Mouse (Mus musculus): ENCODE results near the gene Emc9. TPM values are rescaled to one million over a fixed set of nuclear protein-coding genes. Genes with fewer than 3 reads are reported as not detected.

Gene Emc9
- polyA plus RNA-seq, 1 experiment from 2014 or later: 16.6 TPM

DNA sequence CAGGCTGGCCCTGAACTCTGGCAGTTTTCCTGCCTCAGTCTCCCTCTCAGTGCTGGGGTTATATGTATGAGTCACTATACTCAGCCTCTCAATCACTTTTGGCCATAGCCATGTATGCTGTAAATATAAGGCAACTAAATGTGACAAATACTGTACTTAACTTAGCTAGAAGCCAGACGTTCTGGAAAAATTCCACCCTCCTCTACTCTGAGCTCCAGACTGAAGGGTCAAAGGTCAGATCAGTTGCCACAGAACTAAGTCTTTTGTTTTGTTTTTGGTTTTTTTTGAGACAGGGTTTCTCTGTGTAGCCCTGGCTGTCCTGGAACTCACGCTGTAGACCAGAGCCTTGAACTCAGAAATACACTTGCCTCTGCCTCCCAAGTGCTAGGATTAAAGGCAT, 30.8 kb upstream of the Emc9 start:
- Histone ChIP-seq H3K36me3 (ENCODE audit: insufficient read depth, low read length) (no peaks in the 10 kb centered on the region), H3K4me1 (replicated peaks; ENCODE audit: insufficient read depth, low read length) (no peaks in the 10 kb centered on the region), H3K9me3 (replicated peaks; ENCODE audit: low read length) (no peaks in the 10 kb centered on the region), H3K4me2 (ENCODE audit: low read length) (no peak overlapping the region), H3K27ac (no peak overlapping the region), H3K9ac (ENCODE audit: low read depth, low read length) (no peak overlapping the region), H3K27me3 (ENCODE audit: insufficient read depth, low read length) (no peaks in the 10 kb centered on the region), H3K4me3 (replicated peaks; ENCODE audit: low read depth, low read length) (no peak overlapping the region)
- ATAC-seq (replicated peaks; ENCODE audit: low FRiP score, low read depth): no peak
- no peak for TF ChIP-seq CTCF (IDR thresholded peaks at IDR 0.05; ENCODE audit: low read depth)
- WGBS: 32% methylated on average over 2 of the region's 2 CpGs
- DNase-seq (ENCODE audit: low spot score): peak; percentile 21

DNA sequence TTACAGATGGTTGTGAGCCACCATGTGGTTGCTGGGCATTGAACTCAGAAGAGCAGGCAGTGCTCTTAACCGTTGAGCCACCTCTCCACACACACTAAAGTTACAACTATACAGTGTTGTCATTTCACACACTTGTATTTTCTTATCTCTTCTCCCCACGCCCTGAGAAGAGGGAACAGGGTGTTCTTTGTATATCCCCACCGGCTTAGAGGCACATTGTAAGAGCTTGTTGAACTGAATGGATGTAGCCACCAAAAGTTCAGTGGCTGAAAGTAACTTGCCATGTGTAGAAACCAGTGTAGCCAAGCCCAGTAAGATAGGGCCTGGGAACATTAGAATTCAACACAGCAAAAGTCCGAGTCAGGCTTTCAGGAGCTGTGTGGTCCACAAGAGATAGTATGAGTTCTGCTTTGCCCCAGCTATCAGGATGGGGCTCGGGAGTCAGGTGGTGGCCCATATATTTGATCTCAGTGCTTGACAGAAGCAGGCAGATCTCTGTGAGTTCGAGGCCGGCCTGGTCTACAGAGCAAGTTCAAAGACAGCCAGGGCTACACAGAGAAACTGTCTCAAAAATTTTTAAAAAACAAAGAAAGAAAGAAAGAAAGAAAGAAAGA, 29.6 kb upstream of the Emc9 start:
- H3K27me3 ChIP-seq (ENCODE audit: insufficient read depth, low read length): no peaks in the 10 kb centered on the region
- DNase-seq (ENCODE audit: low spot score) (no peak), ATAC-seq (replicated peaks; ENCODE audit: low FRiP score, low read depth) (no peak)
- H3K9ac ChIP-seq (ENCODE audit: low read depth, low read length): no peak overlapping the region
- no peak for TF ChIP-seq CTCF (IDR thresholded peaks at IDR 0.05; ENCODE audit: low read depth)
- WGBS: 87% methylated on average over 7 of the region's 7 CpGs
- no peak overlapping the region for H3K27ac ChIP-seq
- H3K4me3 ChIP-seq (replicated peaks; ENCODE audit: low read depth, low read length): no peak overlapping the region
- H3K36me3 ChIP-seq (ENCODE audit: insufficient read depth, low read length): peaks cover 9% of the 10 kb centered on the region; the same call in 1 of the 2 replicates
- H3K4me2 ChIP-seq (ENCODE audit: low read length): no peak overlapping the region
- no peaks in the 10 kb centered on the region for H3K4me1 ChIP-seq (replicated peaks; ENCODE audit: insufficient read depth, low read length)
- H3K9me3 ChIP-seq (replicated peaks; ENCODE audit: low read length): no peaks in the 10 kb centered on the region

DNA sequence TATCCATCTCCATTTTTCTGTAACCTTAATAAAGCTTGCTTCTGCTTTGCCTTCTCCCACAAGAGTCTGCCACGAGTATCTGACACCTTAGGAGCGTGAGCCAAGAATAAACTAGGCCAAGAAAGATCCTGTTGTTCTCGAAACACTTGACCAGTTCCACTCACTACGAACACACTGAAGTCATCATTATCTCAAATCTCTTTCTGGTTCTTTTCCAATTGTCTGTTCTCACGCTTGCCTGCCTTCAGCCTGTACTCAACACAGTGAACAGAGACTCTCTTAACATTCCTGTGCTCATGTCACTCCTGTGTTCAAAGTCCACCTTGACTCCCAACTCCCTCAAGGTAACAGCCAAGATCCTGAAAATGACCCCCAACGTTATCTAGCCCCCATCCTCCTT, 28.2 kb upstream of the Emc9 start:
- no peaks in the 10 kb centered on the region for H3K4me1 ChIP-seq (replicated peaks; ENCODE audit: insufficient read depth, low read length)
- H3K36me3 ChIP-seq (ENCODE audit: insufficient read depth, low read length): peaks cover 21% of the 10 kb centered on the region
- ATAC-seq (replicated peaks; ENCODE audit: low FRiP score, low read depth) (no peak), DNase-seq (ENCODE audit: low spot score) (peak; percentile 3)
- 54% methylated on average over 6 of the region's 6 CpGs for WGBS
- no peak for TF ChIP-seq CTCF (IDR thresholded peaks at IDR 0.05; ENCODE audit: low read depth)
- no peak overlapping the region for H3K27ac ChIP-seq
- no peaks in the 10 kb centered on the region for H3K27me3 ChIP-seq (ENCODE audit: insufficient read depth, low read length)
- H3K9me3 ChIP-seq (replicated peaks; ENCODE audit: low read length): no peaks in the 10 kb centered on the region
- no peak overlapping the region for H3K9ac ChIP-seq (ENCODE audit: low read depth, low read length)
- no peak overlapping the region for H3K4me2 ChIP-seq (ENCODE audit: low read length)
- no peak overlapping the region for H3K4me3 ChIP-seq (replicated peaks; ENCODE audit: low read depth, low read length)

DNA sequence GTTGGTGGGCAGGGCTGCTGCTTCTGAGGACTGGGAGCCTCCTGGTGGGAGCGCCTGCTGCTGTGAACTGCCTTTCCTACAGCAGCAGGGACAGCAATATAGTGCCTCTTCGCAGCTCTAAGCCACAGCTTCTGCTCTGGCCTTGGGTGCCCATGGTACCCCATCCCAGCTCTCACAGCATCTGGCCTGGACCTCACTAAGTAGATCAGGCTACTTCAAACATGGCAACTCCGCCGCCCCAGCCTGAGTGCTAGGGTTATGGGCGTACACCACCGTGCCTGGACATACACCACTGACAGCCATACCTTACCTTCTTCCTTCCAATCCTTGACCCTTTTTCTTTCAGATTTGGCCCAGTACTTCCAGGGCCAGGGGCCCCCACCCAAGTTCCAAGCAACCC, 23.2 kb upstream of the Emc9 start:
- H3K36me3 ChIP-seq (ENCODE audit: insufficient read depth, low read length): peaks cover 36% of the 10 kb centered on the region
- 93% methylated on average over 6 of the region's 6 CpGs for whole genome bisulfite sequencing
- TF ChIP-seq CTCF (IDR thresholded peaks at IDR 0.05; ENCODE audit: low read depth): no peak

DNA sequence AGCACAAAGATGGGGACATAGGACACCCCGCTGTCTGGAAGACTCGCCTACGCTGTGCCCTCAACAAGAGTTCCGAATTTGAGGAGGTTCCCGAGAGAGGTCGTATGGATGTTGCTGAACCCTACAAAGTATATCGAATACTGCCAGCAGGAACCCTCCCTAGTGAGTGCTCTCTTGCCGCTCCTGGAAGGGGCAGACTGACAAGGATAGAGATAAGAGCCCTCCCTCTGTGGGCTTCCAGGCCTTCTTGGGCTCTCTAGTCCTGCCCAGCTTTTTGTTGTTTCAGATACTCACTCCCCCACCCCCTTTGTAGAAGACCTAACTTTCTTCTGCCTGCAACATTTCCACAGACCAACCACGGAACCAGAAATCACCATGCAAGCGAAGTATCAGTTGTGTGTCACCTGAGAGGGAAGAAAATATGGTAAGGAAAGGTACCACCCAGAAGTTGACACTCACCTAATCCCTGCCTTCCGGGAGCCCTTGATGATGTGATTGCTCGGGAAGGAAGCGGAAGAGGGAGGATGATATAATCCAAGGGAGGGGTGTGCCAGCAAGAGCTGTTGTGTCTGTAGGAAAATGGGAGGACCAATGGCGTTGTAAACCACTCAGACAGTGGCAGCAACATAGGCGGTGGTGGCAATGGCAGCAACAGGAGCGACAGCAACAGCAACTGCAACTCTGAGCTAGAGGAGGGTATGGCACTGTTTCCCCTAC, 20.8 kb upstream of the Emc9 start:
- Histone ChIP-seq H3K27me3 (ENCODE audit: insufficient read depth, low read length) (no peaks in the 10 kb centered on the region), H3K4me2 (ENCODE audit: low read length) (no peak overlapping the region), H3K36me3 (ENCODE audit: insufficient read depth, low read length) (peaks cover 52% of the 10 kb centered on the region), H3K9me3 (replicated peaks; ENCODE audit: low read length) (no peaks in the 10 kb centered on the region), H3K27ac (no peak overlapping the region), H3K4me3 (replicated peaks; ENCODE audit: low read depth, low read length) (no peak overlapping the region), H3K9ac (ENCODE audit: low read depth, low read length) (no peak overlapping the region), H3K4me1 (replicated peaks; ENCODE audit: insufficient read depth, low read length) (peaks cover 13% of the 10 kb centered on the region)
- DNase-seq (ENCODE audit: low spot score): no peak
- no peak for TF ChIP-seq CTCF (IDR thresholded peaks at IDR 0.05; ENCODE audit: low read depth)
- 93% methylated on average over 16 of the region's 16 CpGs for WGBS
- ATAC-seq (replicated peaks; ENCODE audit: low FRiP score, low read depth): no peak

More for the DNA sequence above, 23.2 kb upstream of the Emc9 start:
- no peak overlapping the region for H3K9ac ChIP-seq (ENCODE audit: low read depth, low read length)
- no peaks in the 10 kb centered on the region for H3K27me3 ChIP-seq (ENCODE audit: insufficient read depth, low read length)
- peaks cover 8% of the 10 kb centered on the region for H3K4me1 ChIP-seq (replicated peaks; ENCODE audit: insufficient read depth, low read length)
- no peak overlapping the region for H3K4me2 ChIP-seq (ENCODE audit: low read length)
- ATAC-seq (replicated peaks; ENCODE audit: low FRiP score, low read depth): no peak
- no peak overlapping the region for H3K4me3 ChIP-seq (replicated peaks; ENCODE audit: low read depth, low read length)
- DNase-seq (ENCODE audit: low spot score): no peak
- H3K9me3 ChIP-seq (replicated peaks; ENCODE audit: low read length): no peaks in the 10 kb centered on the region
- H3K27ac ChIP-seq: no peak overlapping the region

DNA sequence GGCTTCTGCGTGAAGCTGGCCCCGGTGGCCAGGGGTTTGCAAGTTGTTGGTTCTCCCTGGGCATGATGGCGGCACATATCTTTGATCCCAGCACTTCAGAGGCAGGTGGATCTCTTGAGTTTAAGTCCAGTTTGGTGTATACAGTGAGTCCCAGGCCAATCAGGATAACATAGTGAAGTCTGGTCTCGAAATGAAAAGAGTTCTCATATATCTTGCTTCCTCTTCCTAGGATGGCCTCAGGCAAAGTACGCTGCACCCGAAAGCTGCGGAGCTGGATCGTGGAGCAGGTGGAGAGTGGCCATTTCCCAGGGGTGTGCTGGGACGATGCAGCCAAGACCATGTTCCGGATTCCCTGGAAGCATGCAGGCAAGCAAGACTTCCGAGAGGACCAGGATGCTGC, 19.7 kb upstream of the Emc9 start:
- ATAC-seq (replicated peaks; ENCODE audit: low FRiP score, low read depth): no peak
- peak overlapping the region; percentile 71 for H3K4me2 ChIP-seq (ENCODE audit: low read length)
- peak overlapping the region; percentile 60; the same call in 1 of the 2 replicates for H3K9ac ChIP-seq (ENCODE audit: low read depth, low read length)
- no peak for TF ChIP-seq CTCF (IDR thresholded peaks at IDR 0.05; ENCODE audit: low read depth)
- peak overlapping the region; percentile 47 for H3K4me3 ChIP-seq (replicated peaks; ENCODE audit: low read depth, low read length)
- no peaks in the 10 kb centered on the region for H3K9me3 ChIP-seq (replicated peaks; ENCODE audit: low read length)
- no peak for DNase-seq (ENCODE audit: low spot score)
- peaks cover 13% of the 10 kb centered on the region for H3K4me1 ChIP-seq (replicated peaks; ENCODE audit: insufficient read depth, low read length)
- peaks cover 54% of the 10 kb centered on the region for H3K36me3 ChIP-seq (ENCODE audit: insufficient read depth, low read length)
- peak overlapping the region; percentile 87 for H3K27ac ChIP-seq
- 84% methylated on average over 11 of the region's 11 CpGs for WGBS
- no peaks in the 10 kb centered on the region for H3K27me3 ChIP-seq (ENCODE audit: insufficient read depth, low read length)

Measured in kidney, postnatal 0 days (tissue).